Mouse (Mus musculus): ENCODE measurements around the gene Cplx3. TPM values are rescaled to one million over a fixed set of nuclear protein-coding genes. Genes with fewer than 3 reads are reported as not detected.

The Cplx3 gene
- not detected in 2 replicates for total RNA-seq (2015; ENCODE audit: low replicate concordance)
- total RNA-seq (2017; ENCODE audit: low replicate concordance), result 0.34 TPM in 1 of 2 replicates, not detected in the other

DNA sequence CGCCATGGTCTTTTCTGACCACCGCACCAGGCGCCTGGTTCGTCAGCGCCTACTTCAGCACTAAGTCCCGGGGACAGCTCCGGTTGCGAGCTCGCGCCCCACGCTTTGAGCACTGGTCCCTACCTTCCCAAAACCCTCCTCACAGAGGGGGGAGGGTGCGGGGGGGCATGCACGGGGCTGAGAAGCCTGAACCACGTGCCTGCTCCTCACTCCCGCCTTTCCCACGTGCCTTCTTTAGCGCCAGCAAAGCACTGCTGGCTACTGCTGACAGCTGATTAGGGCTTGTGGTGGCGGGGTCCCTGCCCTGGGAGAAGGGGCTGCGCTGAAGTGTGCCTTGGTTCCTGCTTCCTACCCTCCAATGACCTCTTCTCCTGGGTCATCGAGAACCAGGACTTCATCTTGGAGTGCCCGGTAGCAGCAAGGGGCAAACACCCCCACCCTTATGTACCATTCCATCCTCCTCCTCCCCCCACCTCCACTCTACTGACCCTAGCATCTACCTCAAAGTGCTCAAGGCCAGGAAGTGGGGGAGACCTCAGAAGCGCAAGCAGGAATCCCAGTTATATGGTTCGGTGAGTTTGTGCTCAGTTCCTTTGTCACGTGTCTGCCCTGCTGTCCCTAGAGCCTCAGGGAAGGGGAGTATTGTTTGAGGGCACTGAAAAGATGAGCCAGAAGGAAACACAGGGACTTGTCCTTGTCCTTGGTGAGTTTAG lies at the start of gene Cplx3:
TSS of gene Cplx3 (minus strand) at position 143 of the 713 bp plus-strand sequence.
- no peak for ATAC-seq (replicated peaks; ENCODE audit: low FRiP score, poor library complexity, severe bottlenecking)

DNA sequence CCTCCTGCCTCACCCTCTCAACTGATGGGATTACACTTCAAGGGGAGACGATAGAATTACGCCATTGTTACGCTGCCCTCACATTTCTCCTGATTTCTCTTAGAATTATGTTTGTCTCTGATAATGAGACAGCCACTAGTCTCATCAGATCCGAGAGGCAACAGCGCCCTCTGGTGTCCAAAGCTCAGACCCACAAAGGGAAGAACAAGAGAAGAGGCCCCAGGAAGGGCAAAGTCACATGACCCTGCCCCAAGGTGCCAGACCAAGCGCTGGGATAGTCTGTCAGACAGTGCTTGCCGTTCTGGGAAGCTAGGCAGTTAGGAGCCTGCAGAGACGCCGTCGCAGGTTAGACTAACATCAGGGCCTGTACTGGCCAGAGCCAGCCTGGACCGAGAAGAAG lies 49.7 kb upstream of the Cplx3 start:
- ATAC-seq (replicated peaks; ENCODE audit: low FRiP score, poor library complexity, severe bottlenecking), result peak; percentile 71

GRCm38 (mm10) chr9:57654966-57655365 lies 48.9 kb upstream of the Cplx3 start:
- ATAC-seq (replicated peaks; ENCODE audit: low FRiP score, poor library complexity, severe bottlenecking), result no peak

- ATAC-seq (replicated peaks; ENCODE audit: low FRiP score, poor library complexity, severe bottlenecking), result no peak
Observed at GRCm38 (mm10) chr9:57653283-57653682, 47.2 kb upstream of the Cplx3 start, which contains the start of gene Csk. Gene Csk (minus strand): TSS chr9:57653631.

DNA sequence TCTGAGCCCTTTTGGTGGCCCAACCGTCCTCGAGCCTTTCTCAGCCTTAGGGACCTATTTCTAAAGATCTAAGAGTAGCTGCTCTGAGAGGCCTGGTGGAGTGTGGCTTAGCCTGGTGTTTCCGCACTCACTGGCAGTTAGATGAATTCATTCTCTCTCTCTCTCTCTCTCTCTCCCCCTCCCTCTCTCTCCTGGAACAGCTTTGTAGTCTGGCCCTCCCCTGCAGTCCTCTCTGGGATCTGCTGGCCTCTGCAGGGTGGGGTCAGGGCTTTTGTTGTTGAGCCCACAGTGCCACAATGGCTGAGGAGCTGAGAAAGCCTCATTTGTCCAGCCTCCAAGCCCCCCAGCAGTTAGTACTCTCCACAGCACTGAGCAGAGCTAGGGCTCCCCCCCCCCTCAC lies 46.8 kb upstream of the Cplx3 start:
- no peak for ATAC-seq (replicated peaks; ENCODE audit: low FRiP score, poor library complexity, severe bottlenecking)

DNA sequence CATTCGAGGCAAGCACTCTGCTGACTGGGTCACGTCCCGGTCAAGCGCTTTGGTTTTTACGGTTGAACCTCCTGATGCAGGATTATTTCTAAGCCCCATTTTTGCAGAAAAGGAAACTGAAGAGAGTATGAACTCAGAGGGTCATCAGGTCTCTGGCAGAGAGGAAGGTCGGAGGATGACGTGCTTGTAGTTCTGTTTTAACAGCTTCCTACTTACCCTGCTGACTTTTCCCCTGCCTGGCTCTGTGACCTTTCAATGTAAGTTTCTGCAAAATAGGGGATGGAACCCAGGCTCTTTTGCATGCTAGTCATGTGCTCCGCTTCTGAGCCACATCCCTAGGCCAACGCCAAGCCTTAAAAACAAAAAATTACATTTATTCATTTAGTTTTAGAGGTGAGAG lies 46.3 kb upstream of the Cplx3 start:
- no peak for ATAC-seq (replicated peaks; ENCODE audit: low FRiP score, poor library complexity, severe bottlenecking)

- ATAC-seq (replicated peaks; ENCODE audit: low FRiP score, poor library complexity, severe bottlenecking), result no peak
Observed at GRCm38 (mm10) chr9:57650786-57651311, 44.8 kb upstream of the Cplx3 start.

GRCm38 (mm10) chr9:57650130-57650785 lies 44.2 kb upstream of the Cplx3 start:
- no peak for ATAC-seq (replicated peaks; ENCODE audit: low FRiP score, poor library complexity, severe bottlenecking)

- no peak for ATAC-seq (replicated peaks; ENCODE audit: low FRiP score, poor library complexity, severe bottlenecking)
Observed at GRCm38 (mm10) chr9:57647286-57648108, 41.4 kb upstream of the Cplx3 start.

GRCm38 (mm10) chr9:57646551-57647103 lies 40.5 kb upstream of the Cplx3 start:
- no peak for ATAC-seq (replicated peaks; ENCODE audit: low FRiP score, poor library complexity, severe bottlenecking)

DNA sequence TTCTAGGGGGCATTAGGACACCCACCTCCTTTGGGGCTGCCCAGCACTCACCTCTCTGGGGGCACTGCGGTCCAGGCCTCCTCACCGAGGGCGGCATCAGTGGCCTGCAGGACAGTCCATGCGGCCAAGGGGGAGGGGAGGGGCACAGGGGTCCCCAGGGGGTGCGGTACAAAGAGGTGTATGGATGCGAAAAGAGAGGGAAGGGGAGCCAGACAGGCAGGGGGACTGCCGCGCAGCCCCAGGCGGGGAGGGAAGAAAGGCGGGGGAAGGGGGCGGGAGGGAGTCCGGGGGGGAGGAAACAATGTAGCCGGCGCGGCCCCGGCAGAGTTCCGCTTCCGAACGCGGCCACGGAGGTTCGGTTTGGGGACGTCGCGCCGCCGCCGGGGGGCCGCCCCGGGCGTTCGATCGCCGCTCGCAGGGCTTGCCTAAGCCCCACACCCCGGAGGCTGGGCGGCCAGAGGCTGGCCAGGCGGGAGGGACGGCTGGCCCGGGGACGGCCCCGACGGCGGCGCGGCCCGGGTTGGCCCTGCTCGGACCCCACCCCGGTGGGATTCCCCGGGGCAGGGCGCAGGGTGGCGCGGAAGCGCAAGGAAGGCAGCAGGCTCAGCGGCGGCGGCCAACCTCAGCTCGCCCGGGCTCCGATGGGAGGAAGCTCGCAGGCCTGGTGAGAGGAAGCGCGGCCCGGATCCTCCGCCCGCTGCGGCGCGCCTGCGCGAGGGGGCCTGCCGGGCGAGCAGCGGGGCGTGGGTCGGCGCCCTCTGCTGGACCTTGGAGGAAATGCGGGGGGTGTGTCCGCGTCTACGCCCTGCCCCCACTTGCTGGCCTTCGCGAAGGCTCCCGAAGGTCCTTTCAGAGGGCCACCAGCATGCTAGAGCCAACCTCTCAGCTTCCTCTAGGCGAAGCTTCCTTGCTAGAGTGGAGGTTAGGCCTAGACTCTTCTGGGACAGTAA lies 39.1 kb upstream of the Cplx3 start:
- ATAC-seq (replicated peaks; ENCODE audit: low FRiP score, poor library complexity, severe bottlenecking), result peak; percentile 76

DNA sequence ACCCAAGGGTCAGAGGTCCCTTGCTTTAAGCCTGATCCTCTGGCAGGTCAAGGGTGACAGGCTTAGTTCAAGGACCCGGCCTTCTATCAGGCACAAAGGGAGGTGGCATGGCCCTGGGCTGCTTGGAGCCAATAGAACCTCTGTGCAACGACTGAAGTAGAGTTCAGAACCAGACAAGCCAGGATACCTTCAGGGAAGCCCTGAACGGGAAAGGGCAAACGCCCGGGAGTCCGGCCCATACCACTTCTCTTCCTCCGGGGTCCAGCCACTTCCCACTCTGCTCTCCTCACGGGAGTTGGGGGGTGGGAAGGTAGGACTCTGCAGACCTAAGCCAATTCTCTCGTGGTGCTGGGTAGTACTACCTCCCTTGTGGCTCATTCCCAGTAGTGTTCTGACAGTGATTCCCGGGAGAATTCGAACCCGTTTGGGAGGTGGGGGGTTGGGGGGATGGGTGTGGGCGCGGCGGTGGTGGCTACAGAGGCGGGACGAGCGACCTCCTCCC lies 38.4 kb upstream of the Cplx3 start:
- ATAC-seq (replicated peaks; ENCODE audit: low FRiP score, poor library complexity, severe bottlenecking), result no peak

- peak; percentile 50 for ATAC-seq (replicated peaks; ENCODE audit: low FRiP score, poor library complexity, severe bottlenecking)
Observed at GRCm38 (mm10) chr9:57643856-57644180, 37.7 kb upstream of the Cplx3 start.

DNA sequence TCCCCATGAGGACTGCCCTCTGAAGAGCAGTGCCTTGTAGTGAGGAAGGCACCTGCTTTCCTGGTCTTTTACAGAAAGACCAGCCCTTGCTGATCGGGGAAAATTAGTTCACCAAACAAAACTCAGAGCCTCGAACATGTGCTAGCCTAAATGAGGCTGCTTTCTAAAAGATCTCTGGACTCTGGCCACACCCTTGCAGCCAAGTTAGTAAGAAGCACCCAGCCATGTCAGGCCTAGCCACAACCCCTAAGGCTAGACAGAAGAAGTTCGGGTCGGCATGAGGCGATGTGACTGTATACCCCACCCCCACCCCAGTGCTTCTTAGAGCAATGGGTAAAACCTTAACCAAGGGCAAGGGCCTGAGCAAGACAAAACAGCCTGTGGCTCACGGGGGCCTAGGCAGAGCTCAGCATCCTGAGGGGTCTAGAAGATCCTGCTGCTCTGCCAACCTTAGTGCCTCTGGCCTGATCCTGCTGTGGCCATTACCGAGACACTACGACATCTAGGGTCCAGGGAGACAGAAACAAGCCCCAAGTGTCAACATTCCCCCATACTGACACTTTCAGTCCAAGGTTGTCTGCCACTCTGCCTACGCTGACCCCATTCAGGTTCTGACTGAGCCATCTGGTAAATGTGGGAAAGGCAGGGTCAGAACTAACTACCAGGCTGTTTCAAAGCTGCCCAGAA lies 37.2 kb upstream of the Cplx3 start:
- ATAC-seq (replicated peaks; ENCODE audit: low FRiP score, poor library complexity, severe bottlenecking), result 0 out of 2 replicates have a peak, but pooled peaks have one; percentile 22

DNA sequence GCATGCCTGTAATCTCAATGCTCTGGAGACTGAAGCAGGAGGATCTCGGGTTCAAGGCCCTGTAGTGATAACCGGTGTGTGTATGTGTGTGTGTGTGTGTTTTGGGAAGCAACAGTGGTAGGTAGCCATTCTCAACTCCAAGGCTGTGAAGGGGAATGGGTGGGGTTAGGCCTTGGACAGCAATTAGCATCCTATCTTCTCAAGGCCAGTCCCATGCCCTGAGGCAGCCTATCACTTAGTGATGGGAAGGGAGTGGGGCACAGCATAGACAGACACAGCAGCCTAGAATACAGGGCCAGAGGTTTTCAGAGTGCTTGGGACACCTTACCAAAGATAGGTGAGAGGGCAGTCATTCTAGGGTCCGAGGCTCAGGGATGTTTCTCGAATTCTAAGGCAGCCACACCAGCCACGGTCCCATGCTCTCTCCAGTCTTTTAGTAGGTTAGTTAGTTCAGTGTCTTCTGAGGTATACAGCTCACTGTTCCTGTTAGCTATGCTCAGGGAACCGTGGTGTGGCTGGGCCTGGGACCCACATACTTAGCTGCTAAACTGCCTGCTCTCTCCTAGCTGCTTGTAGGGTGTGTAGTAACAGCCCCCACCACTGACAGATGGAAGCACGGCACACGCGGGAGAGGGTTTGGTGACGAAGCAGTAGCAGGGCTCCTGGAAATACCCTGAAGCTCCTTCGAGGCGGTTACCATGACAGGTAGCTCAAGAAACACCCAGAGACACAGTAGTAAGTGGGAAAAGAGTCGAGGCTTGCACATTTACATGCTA lies 35.9 kb upstream of the Cplx3 start:
- no peak for ATAC-seq (replicated peaks; ENCODE audit: low FRiP score, poor library complexity, severe bottlenecking)

GRCm38 (mm10) chr9:57641022-57641421 lies 34.9 kb upstream of the Cplx3 start:
- ATAC-seq (replicated peaks; ENCODE audit: low FRiP score, poor library complexity, severe bottlenecking), result no peak

DNA sequence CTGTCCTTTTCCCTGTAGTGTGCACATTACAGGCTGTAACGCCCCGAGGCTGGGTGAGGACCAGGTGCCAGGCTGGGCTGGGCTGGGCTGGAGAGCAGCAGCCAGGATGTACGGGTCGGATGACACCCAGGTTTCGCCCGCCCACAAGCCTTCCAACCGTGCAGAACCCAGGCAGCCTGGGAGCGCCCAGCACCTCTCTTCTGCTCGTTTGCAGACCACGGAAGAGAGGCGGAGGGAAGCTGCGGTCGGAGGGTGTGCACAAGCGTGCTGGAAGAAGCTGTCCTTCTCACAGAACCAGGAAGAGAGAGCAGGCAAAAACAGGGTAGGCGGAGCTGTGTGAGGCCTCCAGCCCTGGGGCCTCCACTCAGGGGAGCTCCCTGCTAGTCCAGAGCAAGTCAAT lies 34.3 kb upstream of the Cplx3 start:
- ATAC-seq (replicated peaks; ENCODE audit: low FRiP score, poor library complexity, severe bottlenecking), result peak; percentile 53
